ENCODE assay signal across 22 mouse cellular contexts in genomic region chr10:98678234-98678633, GRCm38 (mm10).
A peak's percentile ranks its signal among the peaks of the same experiment; 100 is the strongest.
DNase-seq lines count a peak whose midpoint lies in the region; ATAC-seq and TF ChIP-seq lines count a peak whose summit lies in the region.
"Had no signal": no experiment of that assay in that cellular context is flagged by ENCODE, and none has a peak within 500 bp of the region (broad histone marks: within the 10 kb centered on the region; RNA-seq: fewer than 3 reads in every experiment).

No protein-coding gene starts in this region.

- 36% methylated on average over 4 of the region's 4 CpGs for WGBS in kidney, postnatal 0 days
- 54% methylated on average over 4 of the region's 4 CpGs for WGBS in lung, embryonic 14.5 days
- WGBS in intestine, embryonic 16.5 days: 41% methylated on average over 4 of the region's 4 CpGs

- peak; percentile 67 for DNase-seq in kidney, postnatal 0 days (ENCODE audit: low spot score)
- no peak for DNase-seq in kidney, adult 11 months
- DNase-seq in lung, embryonic 14.5 days: peak; percentile 50
- DNase-seq in lung, postnatal 36 days: no peak
- DNase-seq in Patski (ENCODE audit: low read depth, low spot score): peak; percentile 58
- no peak for DNase-seq in ovary, postnatal 10 days (ENCODE audit: low spot score)
- DNase-seq: adrenal gland, adult 2 months; adrenal gland, postnatal 25 days; cerebellum, adult 18-20 months; cerebellum, adult 9-11 months; cerebellum, postnatal 36 days; gastrocnemius, postnatal 14 days; heart, adult 2 months; heart, postnatal 14 days had no signal

- ATAC-seq in kidney, postnatal 0 days (replicated peaks; ENCODE audit: low FRiP score, low read depth): no peak
- no peak for ATAC-seq in lung, embryonic 14.5 days (ENCODE audit: insufficient read depth)
- no peak for ATAC-seq in Patski
- peak; percentile 34 for ATAC-seq in intestine, embryonic 16.5 days
- ATAC-seq: activated CD4-positive, CD25-positive, alpha-beta regulatory T cell, adult 4 months; forebrain, embryonic 16.5 days had no signal

- POLR2A ChIA-PET in Patski (lab: Charles Lee): no interaction called here

- in situ Hi-C loops in Patski (cut with MboI; ENCODE audit: low pct_unique_long_range_greater_than_20kb): no loop called here

- H3K27me3 ChIP-seq in kidney, postnatal 0 days (ENCODE audit: insufficient read depth, low read length): no peaks in the 10 kb centered on the region
- H3K27me3 ChIP-seq in lung, embryonic 14.5 days (ENCODE audit: insufficient read depth, low read length): no peaks in the 10 kb centered on the region
- no peaks in the 10 kb centered on the region for H3K27me3 ChIP-seq in Patski
- no peaks in the 10 kb centered on the region for H3K27me3 ChIP-seq in intestine, embryonic 16.5 days (replicated peaks; ENCODE audit: control insufficient read depth, insufficient read depth, low read length)
- H3K27me3 ChIP-seq: embryonic facial prominence, embryonic 13.5 days; forebrain, embryonic 12.5 days; heart, embryonic 15.5 days; hindbrain, embryonic 13.5 days had no signal

- H3K36me3 ChIP-seq in kidney, postnatal 0 days (ENCODE audit: insufficient read depth, low read length): no peaks in the 10 kb centered on the region
- H3K36me3 ChIP-seq in lung, embryonic 14.5 days (ENCODE audit: insufficient read depth): no peaks in the 10 kb centered on the region
- no peaks in the 10 kb centered on the region for H3K36me3 ChIP-seq in intestine, embryonic 16.5 days (ENCODE audit: control insufficient read depth, insufficient read depth, low read length)
- H3K36me3 ChIP-seq: embryonic facial prominence, embryonic 13.5 days; forebrain, embryonic 12.5 days; heart, embryonic 15.5 days; hindbrain, embryonic 13.5 days had no signal

- H3K4me3 ChIP-seq in kidney, postnatal 0 days (replicated peaks; ENCODE audit: low read depth, low read length): no peak overlapping the region
- no peak overlapping the region for H3K4me3 ChIP-seq in lung, embryonic 14.5 days (ENCODE audit: low read depth, low read length)
- no peak overlapping the region for H3K4me3 ChIP-seq in intestine, embryonic 16.5 days (ENCODE audit: low read length)
- H3K4me3 ChIP-seq: embryonic facial prominence, embryonic 13.5 days; forebrain, embryonic 12.5 days; heart, adult 2 months; heart, embryonic 15.5 days; hindbrain, embryonic 13.5 days had no signal

- no peak for TF ChIP-seq CTCF in kidney, postnatal 0 days (IDR thresholded peaks at IDR 0.05; ENCODE audit: low read depth)
- no peak for TF ChIP-seq CTCF in lung, embryonic 14.5 days (IDR thresholded peaks at IDR 0.05; ENCODE audit: low read depth)
- no peak for TF ChIP-seq CTCF in Patski (IDR thresholded peaks at IDR 0.05)

- H3K27ac ChIP-seq in kidney, postnatal 0 days: no peak overlapping the region
- H3K27ac ChIP-seq in lung, embryonic 14.5 days (ENCODE audit: low read depth): no peak overlapping the region
- no peak overlapping the region for H3K27ac ChIP-seq in intestine, embryonic 16.5 days (ENCODE audit: low read length)
- H3K27ac ChIP-seq: embryonic facial prominence, embryonic 13.5 days; forebrain, embryonic 12.5 days; heart, adult 2 months; heart, embryonic 15.5 days; hindbrain, embryonic 13.5 days had no signal

- H3K9me3 ChIP-seq in kidney, postnatal 0 days (replicated peaks; ENCODE audit: low read length): no peaks in the 10 kb centered on the region; the same call in 1 of the 2 replicates
- H3K9me3 ChIP-seq in lung, embryonic 14.5 days (ENCODE audit: low read depth, low read length): no peaks in the 10 kb centered on the region
- H3K9me3 ChIP-seq in intestine, embryonic 16.5 days (ENCODE audit: control insufficient read depth, low read length): no peaks in the 10 kb centered on the region
- H3K9me3 ChIP-seq: embryonic facial prominence, embryonic 13.5 days; forebrain, embryonic 12.5 days; heart, embryonic 15.5 days; hindbrain, embryonic 13.5 days had no signal

- no peak overlapping the region for H3K9ac ChIP-seq in kidney, postnatal 0 days (ENCODE audit: low read depth, low read length)
- H3K9ac ChIP-seq in lung, embryonic 14.5 days: no peak overlapping the region
- no peak overlapping the region for H3K9ac ChIP-seq in intestine, embryonic 16.5 days (ENCODE audit: low read depth, low read length)
- H3K9ac ChIP-seq: embryonic facial prominence, embryonic 13.5 days; forebrain, embryonic 12.5 days; heart, embryonic 15.5 days; hindbrain, embryonic 13.5 days had no signal

- CTCF ChIA-PET in Patski (lab: Charles Lee): no interaction called here

- no peak overlapping the region for H3K4me2 ChIP-seq in kidney, postnatal 0 days (ENCODE audit: low read length)
- no peak overlapping the region for H3K4me2 ChIP-seq in lung, embryonic 14.5 days
- H3K4me2 ChIP-seq in intestine, embryonic 16.5 days (ENCODE audit: low read depth, low read length): no peak overlapping the region
- H3K4me2 ChIP-seq: embryonic facial prominence, embryonic 13.5 days; forebrain, embryonic 12.5 days; heart, embryonic 11.5 days; heart, embryonic 15.5 days; hindbrain, embryonic 13.5 days had no signal

- no peaks in the 10 kb centered on the region for H3K4me1 ChIP-seq in kidney, postnatal 0 days (replicated peaks; ENCODE audit: insufficient read depth, low read length)
- H3K4me1 ChIP-seq in lung, embryonic 14.5 days (ENCODE audit: insufficient read depth): no peaks in the 10 kb centered on the region
- 0 out of 2 replicates have a peak, but pooled peaks cover 6% of the 10 kb centered on the region for H3K4me1 ChIP-seq in intestine, embryonic 16.5 days (ENCODE audit: control insufficient read depth, insufficient read depth, low read length)
- H3K4me1 ChIP-seq: embryonic facial prominence, embryonic 13.5 days; forebrain, embryonic 12.5 days; heart, embryonic 15.5 days had no signal

Comparison
In these comparisons a context has a peak if more than half of its experiments do, and no peak if none do; other contexts are left out.
1. DNase-seq: peak in kidney, postnatal 0 days (single experiment), lung, embryonic 14.5 days (single experiment) and Patski (single experiment); none in kidney, adult 11 months (single experiment), lung, postnatal 36 days (single experiment) and ovary, postnatal 10 days (single experiment).